Mouse (Mus musculus): Measurements from ENCODE around the gene Pcnx2.

DNA sequence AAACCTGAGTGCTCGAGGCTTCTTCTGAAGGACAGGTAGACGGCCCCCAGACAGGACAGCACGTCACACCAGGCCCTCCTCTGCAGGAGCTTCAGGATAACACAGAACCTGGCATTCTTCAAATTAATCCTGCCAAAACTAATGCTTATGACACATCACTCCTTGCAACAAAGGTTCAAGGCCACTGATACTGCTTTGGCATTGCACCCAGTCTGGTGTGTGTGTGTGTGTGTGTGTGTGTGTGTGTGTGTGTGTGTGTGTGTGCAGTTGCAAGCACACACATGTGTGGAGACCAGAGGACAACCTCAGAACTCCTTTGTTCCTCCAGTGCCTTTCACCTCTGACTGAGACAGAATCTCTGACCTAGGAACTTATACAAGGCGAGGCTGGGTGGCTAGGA lies 15.1 kb upstream of the Pcnx2 start:
- TF ChIP-seq CTCF (IDR thresholded peaks at IDR 0.05; ENCODE audit: borderline replicate concordance, insufficient read depth, low read depth, low read length) (no peak), POLR2A (IDR thresholded peaks at IDR 0.05; ENCODE audit: borderline replicate concordance, insufficient read depth, low read length) (no peak)

All from cerebellum, adult 2 months (tissue).